Mouse (Mus musculus) cortical plate, adult 2 months (tissue): ENCODE data around the gene Gm49369. TPM values are rescaled to one million over a fixed set of nuclear protein-coding genes. Genes with fewer than 3 reads are reported as not detected.
"Not testable (repeated sequence)": the region's sequence is repeated elsewhere in the genome, so short reads cannot be mapped to it uniquely, and the experiment has no call there.

Source experiments
- H3K27ac ChIP-seq: fragments of 200-500 bp; 2 replicates; pipeline ENCODE4 v1.5.1; 2012; ENCODE audit warnings: low read length, control low read depth, inconsistent platforms; ENCODE audit not compliant: insufficient read depth
- H3K4me1 ChIP-seq: fragments of 200-500 bp; 2 replicates; pipeline ENCODE4 v1.6.1; 2011; ENCODE audit warnings: low read length; ENCODE audit not compliant: control insufficient read depth, insufficient read depth
- H3K4me3 ChIP-seq: fragments of 200-500 bp; 2 replicates; pipeline ENCODE4 v1.5.1; 2011; ENCODE audit warnings: mild to moderate bottlenecking, low read length, control low read depth; ENCODE audit not compliant: insufficient read depth
- CTCF ChIP-seq: fragments of 200-500 bp; IDR thresholded peaks from 2 replicates; pipeline ENCODE4 v1.5.1; 2011; ENCODE audit warnings: mild to moderate bottlenecking, control low read depth, low read length; ENCODE audit not compliant: insufficient read depth; ENCODE audit errors: extremely low read depth
- POLR2A ChIP-seq: fragments of 200-500 bp; IDR thresholded peaks from 2 replicates; pipeline ENCODE4 v1.6.1; 2011; ENCODE audit warnings: mild to moderate bottlenecking, low read length, control low read depth; ENCODE audit not compliant: insufficient read depth; ENCODE audit errors: extremely low read depth
- polyA plus RNA-seq: library from polyadenylated mRNA; depleted of rRNA; stranded (reverse); fragments of >200 nt; gene quantifications from 2 replicates; pipeline ENCODE4 v1.2.3, GENCODE M21; 2012

Gm49369 gene
- polyA plus RNA-seq, 1 experiment, result 1.4 TPM

- Histone ChIP-seq H3K4me3 (no peak overlapping the region), H3K4me1 (no peaks in the 10 kb centered on the region), H3K27ac (no peak overlapping the region)
- TF ChIP-seq POLR2A (no peak), CTCF (no peak)
Observed at GRCm38 (mm10) chr7:142415314-142415713, 32.8 kb upstream of the Gm49369 start.

GRCm38 (mm10) chr7:142413285-142413684 lies 30.8 kb upstream of the Gm49369 start:
- Histone ChIP-seq H3K4me3 (no peak overlapping the region), H3K27ac (no peak overlapping the region), H3K4me1 (no peaks in the 10 kb centered on the region)
- TF ChIP-seq POLR2A (no peak), CTCF (no peak)

GRCm38 (mm10) chr7:142409603-142410002 lies 27.1 kb upstream of the Gm49369 start:
- TF ChIP-seq CTCF (no peak), POLR2A (no peak)
- H3K27ac ChIP-seq, result no peak overlapping the region

GRCm38 (mm10) chr7:142408686-142409085 lies 26.2 kb upstream of the Gm49369 start:
- H3K4me3 ChIP-seq, result no peak overlapping the region
- no peak overlapping the region for H3K27ac ChIP-seq
- H3K4me1 ChIP-seq, result no peaks in the 10 kb centered on the region
- TF ChIP-seq POLR2A (no peak), CTCF (no peak)

More at GRCm38 (mm10) chr7:142409603-142410002, 27.1 kb upstream of the Gm49369 start:
- Histone ChIP-seq H3K4me3 (no peak overlapping the region), H3K4me1 (no peaks in the 10 kb centered on the region)

- Histone ChIP-seq H3K4me1 (no peaks in the 10 kb centered on the region), H3K4me3 (no peak overlapping the region), H3K27ac (no peak overlapping the region)
- no peak for TF ChIP-seq CTCF
- TF ChIP-seq POLR2A, result no peak
Observed at GRCm38 (mm10) chr7:142407935-142408334, 25.5 kb upstream of the Gm49369 start.

GRCm38 (mm10) chr7:142405134-142405533 lies 22.7 kb upstream of the Gm49369 start:
- H3K4me3 ChIP-seq, H3K27ac ChIP-seq, H3K4me1 ChIP-seq: not testable (repeated sequence)

- Histone ChIP-seq H3K27ac (no peak overlapping the region), H3K4me1 (peaks cover 7% of the 10 kb centered on the region), H3K4me3 (no peak overlapping the region)
- no peak for TF ChIP-seq CTCF
Observed at GRCm38 (mm10) chr7:142403591-142403990, 21.1 kb upstream of the Gm49369 start.

- TF ChIP-seq CTCF, result no peak
- TF ChIP-seq POLR2A, result no peak
- Histone ChIP-seq H3K27ac (peak overlapping the region; percentile 14; the same call in 1 of the 2 replicates), H3K4me3 (no peak overlapping the region), H3K4me1 (peaks cover 9% of the 10 kb centered on the region)
Observed at GRCm38 (mm10) chr7:142400750-142401142, 18.3 kb upstream of the Gm49369 start.

- no peak overlapping the region for H3K4me3 ChIP-seq
- H3K27ac ChIP-seq, result peak overlapping the region; percentile 66; the same call in 1 of the 2 replicates
- TF ChIP-seq POLR2A, result no peak
- TF ChIP-seq CTCF, result no peak
- peaks cover 9% of the 10 kb centered on the region for H3K4me1 ChIP-seq
Observed at GRCm38 (mm10) chr7:142400112-142400749, 17.8 kb upstream of the Gm49369 start.

GRCm38 (mm10) chr7:142399250-142399649 lies 16.8 kb upstream of the Gm49369 start:
- Histone ChIP-seq H3K4me1 (peaks cover 9% of the 10 kb centered on the region), H3K27ac (peak overlapping the region; percentile 66; the same call in 1 of the 2 replicates), H3K4me3 (no peak overlapping the region)
- no peak for TF ChIP-seq POLR2A
- TF ChIP-seq CTCF, result no peak
